Mouse (Mus musculus) cortical plate, adult 2 months (tissue): ENCODE measurements around the gene Cc2d2b.

Source experiments
- CTCF ChIP-seq: fragments of 200-500 bp; IDR thresholded peaks from 2 replicates; pipeline ENCODE4 v1.5.1; 2011; ENCODE audit warnings: mild to moderate bottlenecking, control low read depth, low read length; ENCODE audit not compliant: insufficient read depth; ENCODE audit errors: extremely low read depth
- POLR2A ChIP-seq: fragments of 200-500 bp; IDR thresholded peaks from 2 replicates; pipeline ENCODE4 v1.6.1; 2011; ENCODE audit warnings: mild to moderate bottlenecking, low read length, control low read depth; ENCODE audit not compliant: insufficient read depth; ENCODE audit errors: extremely low read depth

DNA sequence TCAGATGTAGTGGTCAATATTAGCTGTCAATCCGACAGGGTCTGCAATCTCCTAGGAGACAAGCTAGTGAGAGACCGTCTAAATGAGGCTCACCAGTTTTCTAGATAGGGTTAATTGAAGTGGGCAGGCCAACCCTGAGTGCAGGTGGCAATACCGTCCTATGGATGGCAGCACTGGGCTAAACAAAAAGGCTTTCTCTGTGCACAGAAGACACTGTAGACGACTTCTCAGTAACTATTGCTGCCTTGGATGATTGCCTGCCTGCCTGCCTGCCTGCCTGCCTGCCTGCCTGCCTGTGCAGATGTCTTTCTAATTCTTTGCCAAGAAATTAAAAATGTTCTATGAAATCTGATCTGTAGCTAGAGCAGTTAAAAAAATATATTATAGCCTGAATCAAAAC lies 1.9 kb upstream of the Cc2d2b start:
- TF ChIP-seq POLR2A (no peak), CTCF (peak; percentile 34)
